Mouse (Mus musculus) neural tube, embryonic 12.5 days (tissue): ENCODE results near the gene Prpf8. TPM values are rescaled to one million over a fixed set of nuclear protein-coding genes. Genes with fewer than 3 reads are reported as not detected.
A peak's percentile ranks its signal among the peaks of the same experiment; 100 is the strongest.

Experiments used
- ATAC-seq: fragments of 200-750 bp; cut with Nextera tagmentation; 2 replicates; pipeline ENCODE4 v1.8.0; 2017; ENCODE audit warnings: low read depth, mild to moderate bottlenecking, moderate TSS enrichment, moderate library complexity; ENCODE audit not compliant: low FRiP score
- H3K27ac ChIP-seq: fragments of 300-500 bp; sonication (generic); 2 replicates; pipeline ENCODE4 v1.5.1; 2016
- H3K27me3 ChIP-seq: fragments of 300-500 bp; sonication (generic); replicated peaks from 2 replicates; pipeline ENCODE4 v1.6.1; 2016; ENCODE audit warnings: mild to moderate bottlenecking
- H3K36me3 ChIP-seq: fragments of 300-500 bp; sonication (generic); 2 replicates; pipeline ENCODE4 v1.6.1; 2016; ENCODE audit warnings: mild to moderate bottlenecking
- H3K4me1 ChIP-seq: fragments of 300-500 bp; sonication (generic); 2 replicates; pipeline ENCODE4 v1.6.1; 2016
- H3K4me2 ChIP-seq: fragments of 300-500 bp; sonication (generic); replicated peaks from 2 replicates; pipeline ENCODE4 v1.6.1; 2016; ENCODE audit warnings: mild to moderate bottlenecking
- H3K4me3 ChIP-seq: fragments of 300-500 bp; sonication (generic); 2 replicates; pipeline ENCODE4 v1.5.1; 2016
- H3K9ac ChIP-seq: fragments of 300-500 bp; sonication (generic); 2 replicates; pipeline ENCODE4 v1.6.1; 2016; ENCODE audit warnings: mild to moderate bottlenecking
- H3K9me3 ChIP-seq: fragments of 300-500 bp; sonication (generic); 2 replicates; pipeline ENCODE4 v1.6.1; 2016; ENCODE audit warnings: mild to moderate bottlenecking
- WGBS: fragments of 180-500 bp; shearing (Covaris S2); methylation state at CpG from one replicate; pipeline ENCODE4 v1.1.7; 2016; 5-methylcytosine and 5-hydroxymethylcytosine counted together
- polyA plus RNA-seq: library from polyadenylated mRNA; unstranded; fragments of >200 nt; fragmentation: Nextera tagmentation; extraction: Ambion mirVana; gene quantifications from 2 replicates; pipeline ENCODE4 v1.2.1, GENCODE M21; 2016

Gene Prpf8
- polyA plus RNA-seq, 1 experiment from 2014 or later: 68.3 TPM

- Histone ChIP-seq H3K9me3 (no peaks in the 10 kb centered on the region), H3K4me3 (peak within 1 kb of the TSS; percentile 63), H3K27me3 (no peaks in the 10 kb centered on the region; the same call in 1 of the 2 replicates), H3K4me1 (peaks cover 24% of the 10 kb centered on the region), H3K36me3 (peaks cover 16% of the 10 kb centered on the region), H3K4me2 (peak within 1 kb of the TSS; percentile 98), H3K9ac (peak within 1 kb of the TSS; percentile 76), H3K27ac (peak within 1 kb of the TSS; percentile 60)
- peak; percentile 93 for ATAC-seq
- under 1% methylated on average over 46 of the region's 46 CpGs for WGBS
Measured at GRCm38 (mm10) chr11:75460844-75461742, 25.5 kb upstream of the Prpf8 start, which contains the start of gene Tlcd2. Tlcd2 (plus strand) TSS chr11:75461715.

GRCm38 (mm10) chr11:75461743-75462252, 24.8 kb upstream of the Prpf8 start:
- peak; percentile 52 for ATAC-seq
- H3K27ac ChIP-seq: 0 out of 2 replicates have a peak overlapping the region, but pooled peaks have one; percentile 1

DNA sequence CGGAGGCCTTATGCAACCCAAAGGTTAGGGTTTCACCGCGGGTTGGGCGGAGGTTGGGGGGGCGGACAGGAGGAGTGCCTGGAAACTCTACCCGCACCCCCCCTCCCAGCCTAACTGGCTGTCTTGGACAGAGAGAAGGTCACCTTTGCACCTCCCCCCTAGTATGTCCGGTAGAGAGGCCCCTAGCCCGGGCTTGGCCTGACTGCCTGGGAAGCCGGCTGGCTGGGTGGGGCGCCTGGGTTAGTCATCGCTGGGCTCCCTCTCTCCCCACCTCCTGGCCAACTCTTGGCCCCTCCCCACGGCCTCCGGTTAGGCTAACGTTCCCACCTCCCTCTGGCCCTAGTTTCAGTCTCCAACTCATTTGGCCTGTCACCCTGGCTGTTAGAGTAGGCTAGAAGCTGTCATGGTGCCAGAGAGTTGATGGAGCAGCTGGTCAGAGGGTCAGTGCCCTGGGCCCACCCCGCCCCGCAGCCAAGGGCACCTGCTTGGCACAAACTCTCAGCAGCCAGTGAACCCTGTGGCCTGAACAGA, 24.3 kb upstream of the Prpf8 start:
- Histone ChIP-seq H3K4me3 (peak overlapping the region; percentile 63), H3K4me1 (peaks cover 24% of the 10 kb centered on the region), H3K9ac (peak overlapping the region; percentile 76), H3K36me3 (peaks cover 16% of the 10 kb centered on the region), H3K9me3 (no peaks in the 10 kb centered on the region), H3K4me2 (peak overlapping the region; percentile 98), H3K27ac (no peak overlapping the region), H3K27me3 (no peaks in the 10 kb centered on the region; the same call in 1 of the 2 replicates)
- no peak for ATAC-seq
- 6% methylated on average over 16 of the region's 16 CpGs for WGBS

More at GRCm38 (mm10) chr11:75461743-75462252, 24.8 kb upstream of the Prpf8 start:
- Histone ChIP-seq H3K9me3 (no peaks in the 10 kb centered on the region), H3K9ac (peak overlapping the region; percentile 76), H3K27me3 (no peaks in the 10 kb centered on the region; the same call in 1 of the 2 replicates), H3K4me3 (peak overlapping the region; percentile 63), H3K4me2 (peak overlapping the region; percentile 98), H3K36me3 (peaks cover 16% of the 10 kb centered on the region), H3K4me1 (peaks cover 24% of the 10 kb centered on the region)
- under 1% methylated on average over 29 of the region's 30 CpGs for WGBS

GRCm38 (mm10) chr11:75462865-75463336, 23.7 kb upstream of the Prpf8 start:
- Histone ChIP-seq H3K4me3 (no peak overlapping the region), H3K27me3 (no peaks in the 10 kb centered on the region; the same call in 1 of the 2 replicates), H3K36me3 (peaks cover 16% of the 10 kb centered on the region), H3K4me1 (peaks cover 30% of the 10 kb centered on the region), H3K4me2 (peak overlapping the region; percentile 98), H3K27ac (no peak overlapping the region), H3K9me3 (no peaks in the 10 kb centered on the region), H3K9ac (peak overlapping the region; percentile 76; the same call in 1 of the 2 replicates)
- 5% methylated on average over 9 of the region's 9 CpGs for WGBS
- ATAC-seq: no peak

DNA sequence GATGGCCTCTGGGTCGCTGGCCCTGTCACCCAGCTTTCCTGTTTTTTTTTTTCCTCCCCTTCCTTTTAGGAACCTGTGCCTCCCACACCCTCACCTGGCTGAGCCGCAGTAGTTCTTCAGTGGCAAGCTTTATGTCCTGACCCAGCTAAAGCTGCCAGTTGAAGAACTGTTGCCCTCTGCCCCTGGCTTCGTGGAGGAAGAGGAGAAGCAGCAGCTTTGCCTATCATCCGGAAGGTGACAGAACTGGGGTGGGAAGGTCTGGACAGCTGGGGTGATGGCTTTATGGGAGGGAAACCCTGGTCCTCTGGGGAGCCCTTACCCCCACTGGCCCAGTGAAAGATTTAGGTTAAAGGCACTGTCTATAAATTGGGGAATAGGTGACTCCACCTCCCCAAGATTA, 23.0 kb upstream of the Prpf8 start:
- 75% methylated on average over 4 of the region's 4 CpGs for WGBS
- no peaks in the 10 kb centered on the region; the same call in 1 of the 2 replicates for H3K27me3 ChIP-seq
- H3K36me3 ChIP-seq: peaks cover 16% of the 10 kb centered on the region
- no peaks in the 10 kb centered on the region for H3K9me3 ChIP-seq
- no peak overlapping the region for H3K9ac ChIP-seq
- H3K4me1 ChIP-seq: peaks cover 34% of the 10 kb centered on the region
- no peak overlapping the region for H3K4me3 ChIP-seq
- H3K4me2 ChIP-seq: no peak overlapping the region
- no peak overlapping the region for H3K27ac ChIP-seq
- ATAC-seq: no peak

DNA sequence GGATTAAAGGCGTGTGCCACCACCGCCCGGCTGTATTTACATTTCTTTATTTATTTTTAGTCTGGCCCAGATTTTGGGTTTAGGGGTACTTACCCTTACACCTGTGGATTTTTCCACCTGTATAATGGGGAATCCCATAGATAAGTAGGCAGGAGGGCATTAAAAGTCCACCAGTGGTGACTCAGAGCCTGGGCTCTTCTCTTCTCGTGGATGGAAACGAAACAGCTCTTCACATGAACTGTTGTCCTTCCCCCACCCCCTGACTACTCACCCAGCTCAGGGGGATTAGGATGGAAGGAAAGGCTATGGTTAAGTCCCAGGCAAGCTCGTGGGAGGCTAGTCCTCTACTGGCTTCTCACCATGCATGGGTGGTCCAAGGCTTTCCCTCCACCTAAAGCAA, 22.2 kb upstream of the Prpf8 start:
- H3K4me1 ChIP-seq: peaks cover 34% of the 10 kb centered on the region
- 92% methylated on average over 6 of the region's 6 CpGs for WGBS
- no peak overlapping the region for H3K4me2 ChIP-seq
- no peak for ATAC-seq
- no peaks in the 10 kb centered on the region; the same call in 1 of the 2 replicates for H3K27me3 ChIP-seq
- H3K9me3 ChIP-seq: no peaks in the 10 kb centered on the region
- peaks cover 16% of the 10 kb centered on the region for H3K36me3 ChIP-seq
- no peak overlapping the region for H3K27ac ChIP-seq
- H3K9ac ChIP-seq: no peak overlapping the region
- no peak overlapping the region for H3K4me3 ChIP-seq

DNA sequence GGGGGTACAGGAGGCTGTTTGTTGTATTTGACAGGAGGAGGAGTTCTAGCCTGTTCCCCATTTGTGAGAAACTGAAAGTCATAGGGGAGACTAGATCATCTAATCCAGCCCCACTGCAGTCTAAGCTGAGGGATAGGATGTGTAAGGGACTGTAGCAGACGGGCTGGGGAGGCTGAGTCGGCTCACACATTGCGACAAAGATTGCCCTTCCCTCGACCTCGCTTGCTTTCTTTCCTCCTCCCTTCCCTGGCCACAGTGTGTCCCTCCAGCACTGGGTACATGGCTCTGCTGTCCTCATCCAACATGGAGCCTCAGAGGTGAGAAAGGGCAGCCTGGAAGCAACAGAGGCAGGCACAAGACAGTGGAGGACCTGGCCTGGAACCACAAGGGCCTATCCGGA, 21.6 kb upstream of the Prpf8 start:
- no peak overlapping the region for H3K9ac ChIP-seq
- H3K4me1 ChIP-seq: peaks cover 28% of the 10 kb centered on the region
- H3K4me2 ChIP-seq: no peak overlapping the region
- no peaks in the 10 kb centered on the region for H3K9me3 ChIP-seq
- no peak for ATAC-seq
- no peak overlapping the region for H3K4me3 ChIP-seq
- no peak overlapping the region for H3K27ac ChIP-seq
- 74% methylated on average over 6 of the region's 6 CpGs for WGBS
- H3K36me3 ChIP-seq: peaks cover 16% of the 10 kb centered on the region
- no peaks in the 10 kb centered on the region; the same call in 1 of the 2 replicates for H3K27me3 ChIP-seq

GRCm38 (mm10) chr11:75466731-75467505, 19.7 kb upstream of the Prpf8 start:
- Histone ChIP-seq H3K4me1 (peaks cover 23% of the 10 kb centered on the region), H3K4me2 (no peak overlapping the region), H3K9me3 (no peaks in the 10 kb centered on the region), H3K9ac (no peak overlapping the region), H3K4me3 (no peak overlapping the region), H3K27me3 (no peaks in the 10 kb centered on the region; the same call in 1 of the 2 replicates), H3K36me3 (peaks cover 16% of the 10 kb centered on the region), H3K27ac (no peak overlapping the region)
- no peak for ATAC-seq
- WGBS: 99% methylated on average over 4 of the region's 4 CpGs

GRCm38 (mm10) chr11:75467512-75468215, 19.0 kb upstream of the Prpf8 start:
- H3K9ac ChIP-seq: peak overlapping the region; percentile 55
- H3K36me3 ChIP-seq: peaks cover 16% of the 10 kb centered on the region
- H3K4me3 ChIP-seq: peak overlapping the region; percentile 33
- WGBS: 17% methylated on average over 19 of the region's 19 CpGs
- no peaks in the 10 kb centered on the region for H3K9me3 ChIP-seq
- H3K4me2 ChIP-seq: peak overlapping the region; percentile 67
- H3K27me3 ChIP-seq: no peaks in the 10 kb centered on the region; the same call in 1 of the 2 replicates
- no peak overlapping the region for H3K27ac ChIP-seq
- 0 out of 2 replicates have a peak, but pooled peaks have one; percentile 50 for ATAC-seq
- peaks cover 16% of the 10 kb centered on the region for H3K4me1 ChIP-seq

- 75% methylated on average over 7 of the region's 7 CpGs for WGBS
- H3K9ac ChIP-seq: peak overlapping the region; percentile 55; the same call in 1 of the 2 replicates
- peak overlapping the region; percentile 33 for H3K4me3 ChIP-seq
- H3K27ac ChIP-seq: no peak overlapping the region
- H3K4me2 ChIP-seq: peak overlapping the region; percentile 67
- H3K27me3 ChIP-seq: no peaks in the 10 kb centered on the region
- H3K9me3 ChIP-seq: no peaks in the 10 kb centered on the region
- peaks cover 11% of the 10 kb centered on the region; the same call in 1 of the 2 replicates for H3K4me1 ChIP-seq
- ATAC-seq: no peak
- peaks cover 16% of the 10 kb centered on the region for H3K36me3 ChIP-seq
Measured at GRCm38 (mm10) chr11:75468410-75468809, 18.2 kb upstream of the Prpf8 start.

GRCm38 (mm10) chr11:75469261-75469660, 17.4 kb upstream of the Prpf8 start:
- Histone ChIP-seq H3K4me3 (no peak overlapping the region), H3K9ac (no peak overlapping the region), H3K27ac (no peak overlapping the region), H3K36me3 (peaks cover 16% of the 10 kb centered on the region), H3K4me1 (peaks cover 11% of the 10 kb centered on the region; the same call in 1 of the 2 replicates), H3K9me3 (no peaks in the 10 kb centered on the region), H3K27me3 (no peaks in the 10 kb centered on the region), H3K4me2 (no peak overlapping the region)
- 91% methylated on average over 4 of the region's 4 CpGs for WGBS
- no peak for ATAC-seq
